Mouse (Mus musculus): Measurements from ENCODE around the gene Duxf3. TPM values are rescaled to one million over a fixed set of nuclear protein-coding genes. Genes with fewer than 3 reads are reported as not detected.

Duxf3 gene
- polyA plus RNA-seq, 1 experiment from 2014 or later: not detected

GRCm38 (mm10) chr10:58211213-58211612 is 21.3 kb downstream of the Duxf3 start:
- no peak for ATAC-seq
- no peak overlapping the region for H3K9ac ChIP-seq (ENCODE audit: low read depth, low read length)
- H3K4me1 ChIP-seq (ENCODE audit: control insufficient read depth, insufficient read depth, low read depth, low read length): no peaks in the 10 kb centered on the region
- H3K27ac ChIP-seq (ENCODE audit: low read depth, low read length): no peak overlapping the region
- WGBS: 90% methylated on average over 2 of the region's 2 CpGs
- no peaks in the 10 kb centered on the region for H3K36me3 ChIP-seq (ENCODE audit: control insufficient read depth, insufficient read depth, low read length)
- no peak overlapping the region for H3K4me3 ChIP-seq (ENCODE audit: low read length)
- H3K27me3 ChIP-seq (replicated peaks; ENCODE audit: control insufficient read depth, insufficient read depth, low read length): no peaks in the 10 kb centered on the region
- H3K9me3 ChIP-seq (ENCODE audit: control insufficient read depth, low read length): no peaks in the 10 kb centered on the region
- no peak overlapping the region for H3K4me2 ChIP-seq (ENCODE audit: low read length)

GRCm38 (mm10) chr10:58210514-58210913 is 22.0 kb downstream of the Duxf3 start:
- H3K36me3 ChIP-seq (ENCODE audit: control insufficient read depth, insufficient read depth, low read length): no peaks in the 10 kb centered on the region
- no peak overlapping the region for H3K4me3 ChIP-seq (ENCODE audit: low read length)
- H3K4me2 ChIP-seq (ENCODE audit: low read length): no peak overlapping the region
- H3K9ac ChIP-seq (ENCODE audit: low read depth, low read length): no peak overlapping the region
- no peak overlapping the region for H3K27ac ChIP-seq (ENCODE audit: low read depth, low read length)
- WGBS: 70% methylated on average over 1 of the region's 1 CpGs
- H3K27me3 ChIP-seq (replicated peaks; ENCODE audit: control insufficient read depth, insufficient read depth, low read length): no peaks in the 10 kb centered on the region
- H3K4me1 ChIP-seq (ENCODE audit: control insufficient read depth, insufficient read depth, low read depth, low read length): no peaks in the 10 kb centered on the region
- H3K9me3 ChIP-seq (ENCODE audit: control insufficient read depth, low read length): peaks cover 3% of the 10 kb centered on the region
- ATAC-seq: no peak

- Histone ChIP-seq H3K4me3 (ENCODE audit: low read length) (no peak overlapping the region), H3K36me3 (ENCODE audit: control insufficient read depth, insufficient read depth, low read length) (no peaks in the 10 kb centered on the region), H3K27ac (ENCODE audit: low read depth, low read length) (no peak overlapping the region), H3K9ac (ENCODE audit: low read depth, low read length) (no peak overlapping the region), H3K27me3 (replicated peaks; ENCODE audit: control insufficient read depth, insufficient read depth, low read length) (no peaks in the 10 kb centered on the region), H3K9me3 (ENCODE audit: control insufficient read depth, low read length) (peaks cover 3% of the 10 kb centered on the region), H3K4me2 (ENCODE audit: low read length) (no peak overlapping the region), H3K4me1 (ENCODE audit: control insufficient read depth, insufficient read depth, low read depth, low read length) (no peaks in the 10 kb centered on the region)
- WGBS: 75% methylated on average over 2 of the region's 2 CpGs
- ATAC-seq: no peak
These were observed 22.6 kb downstream of the Duxf3 start for GRCm38 (mm10) chr10:58209710-58210467.

- no peak overlapping the region for H3K4me2 ChIP-seq (ENCODE audit: low read length)
- 91% methylated on average over 4 of the region's 4 CpGs for WGBS
- no peaks in the 10 kb centered on the region for H3K36me3 ChIP-seq (ENCODE audit: control insufficient read depth, insufficient read depth, low read length)
- H3K27me3 ChIP-seq (replicated peaks; ENCODE audit: control insufficient read depth, insufficient read depth, low read length): no peaks in the 10 kb centered on the region
- H3K4me3 ChIP-seq (ENCODE audit: low read length): no peak overlapping the region
- no peak overlapping the region for H3K9ac ChIP-seq (ENCODE audit: low read depth, low read length)
- no peaks in the 10 kb centered on the region for H3K4me1 ChIP-seq (ENCODE audit: control insufficient read depth, insufficient read depth, low read depth, low read length)
- no peak for ATAC-seq
- peaks cover 3% of the 10 kb centered on the region for H3K9me3 ChIP-seq (ENCODE audit: control insufficient read depth, low read length)
- H3K27ac ChIP-seq (ENCODE audit: low read depth, low read length): no peak overlapping the region
These were observed 25.7 kb downstream of the Duxf3 start for GRCm38 (mm10) chr10:58206639-58207404.

GRCm38 (mm10) chr10:58205986-58206385 is 26.5 kb downstream of the Duxf3 start:
- H3K27ac ChIP-seq (ENCODE audit: low read depth, low read length): no peak overlapping the region
- no peaks in the 10 kb centered on the region for H3K27me3 ChIP-seq (replicated peaks; ENCODE audit: control insufficient read depth, insufficient read depth, low read length)
- no peak overlapping the region for H3K9ac ChIP-seq (ENCODE audit: low read depth, low read length)
- H3K4me1 ChIP-seq (ENCODE audit: control insufficient read depth, insufficient read depth, low read depth, low read length): no peaks in the 10 kb centered on the region
- 50% methylated on average over 1 of the region's 1 CpGs for WGBS
- no peaks in the 10 kb centered on the region for H3K36me3 ChIP-seq (ENCODE audit: control insufficient read depth, insufficient read depth, low read length)
- peaks cover 3% of the 10 kb centered on the region for H3K9me3 ChIP-seq (ENCODE audit: control insufficient read depth, low read length)
- H3K4me3 ChIP-seq (ENCODE audit: low read length): no peak overlapping the region
- ATAC-seq: no peak
- H3K4me2 ChIP-seq (ENCODE audit: low read length): no peak overlapping the region

Other genes with a start within 250 kb of the Duxf3 start
- gene AW822073, start 7.7 kb downstream of the Duxf3 start, polyA plus RNA-seq (2015; fragmentation: Nextera tagmentation; extraction: Ambion mirVana): not detected in 2 replicates
- gene Gm4981, start 4.0 kb upstream of the Duxf3 start, polyA plus RNA-seq (2015; fragmentation: Nextera tagmentation; extraction: Ambion mirVana): not detected in 2 replicates
- gene Gcc2, start 22.8 kb upstream of the Duxf3 start, polyA plus RNA-seq (2015; fragmentation: Nextera tagmentation; extraction: Ambion mirVana): 61.2 and 72.2 TPM in 2 replicates
- gene Lims1, start 90.8 kb upstream of the Duxf3 start, polyA plus RNA-seq (2015; fragmentation: Nextera tagmentation; extraction: Ambion mirVana): 60.0 and 61.0 TPM in 2 replicates
- 12.5 and 14.1 TPM in 2 replicates for gene Ranbp2, start 214.2 kb upstream of the Duxf3 start, polyA plus RNA-seq (2015; fragmentation: Nextera tagmentation; extraction: Ambion mirVana)

Data from hindbrain, embryonic 16.5 days (tissue).